Mouse (Mus musculus) lung, adult 2 months (tissue): ENCODE results near the gene Esd.

Source experiments
- CTCF ChIP-seq: fragments of 200-500 bp; IDR thresholded peaks from 2 replicates; pipeline ENCODE4 v1.5.1; 2011; ENCODE audit warnings: mild to moderate bottlenecking, low read length, control low read depth; ENCODE audit not compliant: insufficient read depth
- POLR2A ChIP-seq: fragments of 200-500 bp; IDR thresholded peaks from 2 replicates; pipeline ENCODE4 v1.6.1; 2011; ENCODE audit warnings: low read depth, mild to moderate bottlenecking, control low read depth, low read length, borderline replicate concordance; ENCODE audit errors: extremely low read depth

DNA sequence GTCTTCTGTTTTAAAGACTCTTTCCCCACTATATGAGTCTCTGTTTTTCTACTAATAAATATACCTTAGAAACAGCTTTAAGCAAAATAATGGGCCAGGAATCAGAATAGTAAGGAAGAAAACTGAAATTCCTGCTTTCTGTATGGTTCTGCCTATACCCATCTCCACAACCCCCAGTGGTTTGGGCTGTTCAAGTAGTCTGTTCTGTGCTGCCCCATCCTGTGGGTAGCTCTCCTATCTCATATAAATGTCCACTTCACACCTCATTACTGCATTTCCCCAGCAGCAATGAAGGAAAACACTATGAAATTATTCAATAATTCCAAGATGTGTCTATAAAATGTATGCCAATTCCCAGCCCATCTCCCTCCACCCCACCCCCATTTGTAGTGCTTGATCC lies 34.7 kb upstream of the Esd start:
- TF ChIP-seq CTCF (no peak), POLR2A (no peak)
